Mouse (Mus musculus): Measurements from ENCODE around the gene Sema5a. TPM values are rescaled to one million over a fixed set of nuclear protein-coding genes. Genes with fewer than 3 reads are reported as not detected.

Sema5a gene
- total and polyA plus RNA-seq, 3 experiments: 0.17 to 0.27 (median 0.17) TPM

GRCm38 (mm10) chr15:32337810-32338209, 93.2 kb downstream of the Sema5a start:
- no peak for DNase-seq (ENCODE audit: extremely low read depth)
- in situ Hi-C loops (cut with MboI; ENCODE audit: low pct_ligation_motif_present, low pct_unique_long_range_greater_than_20kb, low sequenced_read_pairs) (no loop called here), dilution Hi-C loops (cut with MboI; ENCODE audit: extremely low pct_ligation_motif_present, extremely low pct_unique_long_range_greater_than_20kb, low sequenced_read_pairs) (no loop called here)
- H3K27ac ChIP-seq (ENCODE audit: insufficient read depth, low read depth): no peak overlapping the region
- no peak for TF ChIP-seq SMC3 (IDR thresholded peaks at IDR 0.05; ENCODE audit: low read depth, low read length)
- TF ChIP-seq MEF2A (IDR thresholded peaks at IDR 0.05; ENCODE audit: borderline replicate concordance, low read depth, low read length): no peak
- TF ChIP-seq NELFE (IDR thresholded peaks at IDR 0.05; ENCODE audit: low read depth, low read length): no peak
- TF ChIP-seq ZNF384 (IDR thresholded peaks at IDR 0.05; ENCODE audit: low read depth, low read length): no peak
- no peak for TF ChIP-seq BHLHE40 (IDR thresholded peaks at IDR 0.05; ENCODE audit: low read depth, low read length)
- no peak for TF ChIP-seq ZMIZ1 (IDR thresholded peaks at IDR 0.05; ENCODE audit: low read depth, low read length)
- TF ChIP-seq MAZ (IDR thresholded peaks at IDR 0.05; ENCODE audit: low read depth, low read length): no peak
- no peak for TF ChIP-seq MYC (IDR thresholded peaks at IDR 0.05; ENCODE audit: low read depth, low read length)
- TF ChIP-seq JUN (IDR thresholded peaks at IDR 0.05; ENCODE audit: insufficient read depth, low read depth, low read length): no peak
- no peak for TF ChIP-seq ETS1 (conservative IDR thresholded peaks at IDR 0.05; ENCODE audit: low read depth, low read length)
- TF ChIP-seq TCF12 (IDR thresholded peaks at IDR 0.05; ENCODE audit: low read depth, low read length): no peak
- no peak for TF ChIP-seq CHD2 (IDR thresholded peaks at IDR 0.05; ENCODE audit: low read length)
- TF ChIP-seq JUND (conservative IDR thresholded peaks at IDR 0.05; ENCODE audit: low read depth, low read length): no peak
- no peak for TF ChIP-seq POLR2A (IDR thresholded peaks at IDR 0.05; ENCODE audit: low read depth, low read length)
- TF ChIP-seq IRF4 (IDR thresholded peaks at IDR 0.05; ENCODE audit: low read depth, low read length): no peak
- TF ChIP-seq HCFC1 (IDR thresholded peaks at IDR 0.05; ENCODE audit: low read depth, low read length): no peak
- no peak for TF ChIP-seq PAX5 (IDR thresholded peaks at IDR 0.05; ENCODE audit: low read length)
- H3K4me2 ChIP-seq (ENCODE audit: insufficient read depth, low read depth, poor library complexity, severe bottlenecking): no peak overlapping the region
- H3K9ac ChIP-seq (ENCODE audit: insufficient read depth, low read depth): no peak overlapping the region
- no peak overlapping the region for H3K4me3 ChIP-seq (replicated peaks in 1 of 3; ENCODE audit: low read depth in 2 of 3, low read length in 2 of 3, poor library complexity in 1 of 3)
- no peaks in the 10 kb centered on the region for H3K27me3 ChIP-seq (replicated peaks)
- H3K9me3 ChIP-seq (replicated peaks; ENCODE audit: low read length): no peaks in the 10 kb centered on the region
- no peaks in the 10 kb centered on the region for H3K36me3 ChIP-seq (replicated peaks in 1 of 2; ENCODE audit: control insufficient read depth in 1 of 2, insufficient read depth in 1 of 2, low read length in 1 of 2)
- no peaks in the 10 kb centered on the region for H3K79me2 ChIP-seq (replicated peaks; ENCODE audit: control insufficient read depth, extremely low read depth, insufficient read depth, poor library complexity, severe bottlenecking)
- peaks cover 0 to 12% of the 10 kb centered on the region in 2 experiments; a peak in 2 of 4 replicates for H3K4me1 ChIP-seq (ENCODE audit: control insufficient read depth in 1 of 2, insufficient read depth in 2 of 2)

- no peak for DNase-seq (ENCODE audit: extremely low read depth)
- H3K36me3 ChIP-seq (replicated peaks in 1 of 2; ENCODE audit: control insufficient read depth in 1 of 2, insufficient read depth in 1 of 2, low read length in 1 of 2): no peaks in the 10 kb centered on the region
- H3K27ac ChIP-seq (ENCODE audit: insufficient read depth, low read depth): no peak overlapping the region
- H3K4me1 ChIP-seq (ENCODE audit: control insufficient read depth in 1 of 2, insufficient read depth in 2 of 2): peaks cover 0 to 12% of the 10 kb centered on the region in 2 experiments; a peak in 2 of 4 replicates
- no peaks in the 10 kb centered on the region for H3K79me2 ChIP-seq (replicated peaks; ENCODE audit: control insufficient read depth, extremely low read depth, insufficient read depth, poor library complexity, severe bottlenecking)
- TF ChIP-seq CHD1 (IDR thresholded peaks at IDR 0.05; ENCODE audit: low read depth, low read length) (no peak), ELF1 (IDR thresholded peaks at IDR 0.05; ENCODE audit: low read depth, low read length) (no peak), USF2 (conservative IDR thresholded peaks at IDR 0.05; ENCODE audit: low read depth, low read length) (no peak), MEF2A (IDR thresholded peaks at IDR 0.05; ENCODE audit: borderline replicate concordance, low read depth, low read length) (no peak), IRF4 (IDR thresholded peaks at IDR 0.05; ENCODE audit: low read depth, low read length) (no peak), SMC3 (IDR thresholded peaks at IDR 0.05; ENCODE audit: low read depth, low read length) (no peak), JUND (conservative IDR thresholded peaks at IDR 0.05; ENCODE audit: low read depth, low read length) (no peak), CTCF (conservative IDR thresholded peaks at IDR 0.05 in 1 of 2, IDR thresholded peaks at IDR 0.05 in 1 of 2; ENCODE audit: low read depth in 2 of 2, low read length in 2 of 2) (no peak), TBP (conservative IDR thresholded peaks at IDR 0.05; ENCODE audit: low read depth, low read length) (no peak), ZNF384 (IDR thresholded peaks at IDR 0.05; ENCODE audit: low read depth, low read length) (no peak), CHD2 (IDR thresholded peaks at IDR 0.05; ENCODE audit: low read length) (no peak), MAZ (IDR thresholded peaks at IDR 0.05; ENCODE audit: low read depth, low read length) (no peak), MYC (IDR thresholded peaks at IDR 0.05; ENCODE audit: low read depth, low read length) (no peak), NRF1 (IDR thresholded peaks at IDR 0.05; ENCODE audit: low read depth, low read length) (no peak), ZC3H11A (IDR thresholded peaks at IDR 0.05; ENCODE audit: low read depth, low read length) (no peak), SIN3A (IDR thresholded peaks at IDR 0.05; ENCODE audit: low read length) (no peak)
- H3K4me2 ChIP-seq (ENCODE audit: insufficient read depth, low read depth, poor library complexity, severe bottlenecking): no peak overlapping the region
- no peak overlapping the region for H3K9ac ChIP-seq (ENCODE audit: insufficient read depth, low read depth)
- dilution Hi-C loops (cut with MboI; ENCODE audit: extremely low pct_ligation_motif_present, extremely low pct_unique_long_range_greater_than_20kb, low sequenced_read_pairs) (no loop called here), in situ Hi-C loops (cut with MboI; ENCODE audit: low pct_ligation_motif_present, low pct_unique_long_range_greater_than_20kb, low sequenced_read_pairs) (no loop called here)
- no peak overlapping the region for H3K4me3 ChIP-seq (replicated peaks in 1 of 3; ENCODE audit: low read depth in 2 of 3, low read length in 2 of 3, poor library complexity in 1 of 3)
- no peaks in the 10 kb centered on the region for H3K9me3 ChIP-seq (replicated peaks; ENCODE audit: low read length)
- H3K27me3 ChIP-seq (replicated peaks): no peaks in the 10 kb centered on the region
Observed at GRCm38 (mm10) chr15:32338721-32339290, 94.2 kb downstream of the Sema5a start.

Measured in CH12.LX (cell line).